Mouse (Mus musculus) adrenal gland, adult 2 months (tissue): ENCODE results near the gene Cers6. TPM values are rescaled to one million over a fixed set of nuclear protein-coding genes. Genes with fewer than 3 reads are reported as not detected.

Experiments used
- DNase-seq: peaks from one replicate; pipeline ENCODE4 v3.0.0; 2021
- long read RNA-seq: library from polyadenylated mRNA; stranded (forward); transcript quantifications from one replicate; pipeline ENCODE4 v2.0.0, GENCODE M21; 2021
- polyA plus RNA-seq: library from polyadenylated mRNA; depleted of rRNA; stranded (reverse); fragments of >200 nt; gene quantifications from 2 replicates; pipeline ENCODE4 v1.2.3, GENCODE M21; 2012; rRNA removed
- total RNA-seq, 2 experiments: library from RNA; stranded (reverse); gene quantifications; 2 replicates each; pipeline ENCODE4 v1.2.3; 2021

The Cers6 gene
- total RNA-seq = 1 to 10 TPM; 4.3 to 5.3 TPM
- polyA plus RNA-seq = 0.94 and 1.2 TPM in 2 replicates
- long read RNA-seq = 0 reads

DNA sequence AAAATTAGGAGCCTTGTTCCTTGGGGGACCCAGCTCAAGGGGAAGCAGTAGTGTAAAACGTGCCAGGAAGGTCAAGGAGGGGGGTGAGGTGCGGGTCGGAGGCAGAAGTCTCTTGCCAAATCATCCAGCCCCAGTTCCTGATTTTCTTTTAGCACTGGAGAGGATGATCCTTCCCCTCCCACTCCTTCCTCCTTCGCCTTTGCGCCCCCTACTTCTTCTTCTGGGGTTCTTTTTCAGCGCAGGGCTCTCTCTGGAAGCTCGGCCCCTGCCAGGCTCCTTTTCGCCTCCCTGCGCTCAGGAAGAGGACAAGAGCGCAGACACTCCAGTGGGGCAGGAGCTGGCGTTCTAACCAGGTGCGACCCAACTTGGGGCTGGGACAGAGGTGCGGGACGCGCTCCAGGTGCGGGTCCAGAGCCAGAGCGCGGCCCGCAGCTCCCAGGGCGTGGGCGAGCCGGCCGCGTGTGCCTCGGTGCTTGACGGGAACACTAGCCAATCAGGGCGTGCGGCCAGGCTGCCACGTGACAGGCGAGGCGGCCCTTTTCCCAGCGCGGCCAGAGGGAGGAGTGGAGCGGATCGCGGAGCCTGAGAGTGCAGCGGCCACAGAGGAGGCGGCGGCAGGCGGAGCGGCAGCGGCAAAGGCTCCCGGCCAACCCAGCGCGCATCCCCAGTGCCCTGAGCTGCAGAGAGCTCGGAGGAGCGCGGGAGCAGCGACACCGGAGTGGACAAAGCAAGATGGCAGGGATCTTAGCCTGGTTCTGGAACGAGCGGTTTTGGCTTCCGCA, at the start of gene Cers6:
Cers6 (plus strand) TSS at position 538 of the 782 bp plus-strand sequence.
- peak; percentile 99 for DNase-seq

- no peak for DNase-seq
These were observed 46.8 kb upstream of the Cers6 start for GRCm38 (mm10) chr2:68814409-68814808.

DNA sequence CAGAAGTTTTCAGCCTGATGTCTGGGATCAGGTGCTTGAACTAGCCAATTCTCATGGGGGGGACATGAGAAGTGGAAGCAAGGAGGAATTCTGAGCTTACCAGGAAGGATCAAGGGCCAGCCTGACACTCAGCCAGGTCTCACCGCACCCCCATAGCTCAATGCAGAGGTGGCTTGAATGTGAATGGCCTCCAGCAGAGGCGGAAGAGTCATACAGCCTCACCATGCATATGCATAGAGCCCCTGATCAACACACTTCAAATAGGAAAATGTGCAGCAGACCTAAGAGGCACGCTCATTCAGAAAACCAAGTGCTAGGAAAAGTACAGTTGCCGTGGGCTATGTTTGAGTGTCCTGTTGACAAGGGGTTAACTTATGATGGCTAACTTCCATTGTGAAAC, 42.2 kb upstream of the Cers6 start:
- no peak for DNase-seq

DNA sequence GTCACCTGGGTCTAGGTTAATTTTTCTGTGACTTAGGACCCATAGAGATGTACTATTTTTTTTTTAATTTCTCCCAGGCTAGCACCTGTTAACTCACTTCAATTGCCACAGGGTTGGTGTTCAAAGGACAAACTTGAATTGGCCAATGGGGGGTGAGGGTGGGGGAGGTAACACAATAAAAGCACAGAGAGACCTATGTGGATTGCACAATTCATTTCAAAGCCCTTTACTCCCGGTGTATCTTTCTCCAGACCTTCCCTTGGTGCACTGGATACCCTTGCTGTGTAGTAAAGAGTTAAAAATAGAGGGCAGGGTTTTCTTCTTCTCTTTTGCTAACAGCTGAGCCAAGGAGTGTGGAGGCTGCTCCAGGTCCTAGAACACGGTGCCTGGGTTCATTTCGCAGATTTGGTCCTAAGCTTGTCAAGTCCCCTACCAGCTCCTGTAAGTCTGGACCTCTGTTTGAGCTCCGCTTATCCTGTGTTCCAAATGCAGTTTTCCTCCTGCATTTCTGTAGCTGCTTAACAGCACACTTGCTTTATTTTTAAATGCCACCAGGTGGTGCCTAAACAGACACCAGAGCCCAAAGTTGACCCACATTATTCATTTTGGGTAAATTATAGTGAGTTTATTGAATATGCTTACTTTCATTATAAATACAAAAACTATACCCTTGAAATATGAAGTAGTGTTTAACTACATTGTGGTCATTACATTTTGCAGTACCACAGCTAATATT, 38.9 kb upstream of the Cers6 start:
- no peak for DNase-seq

GRCm38 (mm10) chr2:68825326-68826020, 35.8 kb upstream of the Cers6 start:
- DNase-seq = no peak

DNA sequence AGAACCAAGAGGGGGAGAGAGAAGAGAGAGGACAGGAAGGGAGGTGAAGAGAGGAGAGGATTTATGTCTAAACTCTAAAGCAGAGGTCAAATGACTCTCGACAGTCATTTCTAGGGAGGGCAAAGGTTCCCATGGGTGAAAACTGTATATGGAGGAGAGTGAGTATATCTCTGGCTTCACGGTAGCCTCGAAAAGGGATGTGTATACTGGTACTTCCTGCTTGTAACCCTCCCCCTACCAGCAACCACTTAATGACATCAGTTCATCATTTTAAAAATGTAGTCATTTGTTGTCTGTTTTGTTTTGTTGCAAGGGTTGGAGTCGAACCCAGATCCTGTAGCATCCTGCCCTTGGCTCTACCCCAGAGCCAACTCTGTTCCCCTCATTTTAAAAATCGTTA, 17.9 kb upstream of the Cers6 start:
- no peak for DNase-seq

GRCm38 (mm10) chr2:68844530-68844929, 16.7 kb upstream of the Cers6 start:
- DNase-seq = peak; percentile 35

DNA sequence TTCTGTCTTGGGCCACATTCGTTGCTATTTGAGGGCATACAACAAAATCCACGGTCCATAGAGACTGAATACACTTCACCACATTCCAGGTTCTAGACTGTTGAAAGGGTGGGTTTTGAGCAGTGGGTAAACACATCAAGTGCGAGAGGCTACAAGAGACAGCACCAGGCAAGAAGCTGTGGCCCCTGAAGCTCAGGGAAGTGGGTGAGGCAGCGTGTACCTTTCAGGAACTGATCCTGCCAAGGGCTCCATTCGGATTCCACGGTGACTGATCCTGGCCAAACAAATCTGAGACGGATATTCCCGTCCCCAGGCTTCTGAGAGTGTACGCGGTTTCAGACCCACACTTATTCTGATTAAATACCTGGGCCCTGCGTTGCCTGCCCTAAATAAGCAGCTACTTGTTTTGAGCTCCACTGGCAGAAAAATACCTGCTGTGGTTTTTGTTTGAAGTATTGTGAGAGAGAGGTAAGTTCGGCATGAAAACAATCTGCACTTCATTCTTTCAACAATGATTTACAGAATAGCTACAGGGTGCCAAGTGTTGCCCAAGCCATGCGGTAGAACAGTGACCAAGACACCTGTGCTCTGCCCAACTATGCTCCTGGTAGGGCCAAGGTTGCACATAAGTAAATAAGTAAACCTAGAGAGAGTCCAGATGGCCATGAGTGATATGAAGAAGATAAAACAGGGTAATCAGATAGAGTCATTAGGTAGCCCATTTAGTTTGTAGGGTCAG, 16.1 kb upstream of the Cers6 start:
- no peak for DNase-seq

- DNase-seq = peak; percentile 24
These were observed 850 bp upstream of the Cers6 start for GRCm38 (mm10) chr2:68860391-68860790.

- peak; percentile 71 for DNase-seq
These were observed 651 bp downstream of the Cers6 start for GRCm38 (mm10) chr2:68861721-68862463.

DNA sequence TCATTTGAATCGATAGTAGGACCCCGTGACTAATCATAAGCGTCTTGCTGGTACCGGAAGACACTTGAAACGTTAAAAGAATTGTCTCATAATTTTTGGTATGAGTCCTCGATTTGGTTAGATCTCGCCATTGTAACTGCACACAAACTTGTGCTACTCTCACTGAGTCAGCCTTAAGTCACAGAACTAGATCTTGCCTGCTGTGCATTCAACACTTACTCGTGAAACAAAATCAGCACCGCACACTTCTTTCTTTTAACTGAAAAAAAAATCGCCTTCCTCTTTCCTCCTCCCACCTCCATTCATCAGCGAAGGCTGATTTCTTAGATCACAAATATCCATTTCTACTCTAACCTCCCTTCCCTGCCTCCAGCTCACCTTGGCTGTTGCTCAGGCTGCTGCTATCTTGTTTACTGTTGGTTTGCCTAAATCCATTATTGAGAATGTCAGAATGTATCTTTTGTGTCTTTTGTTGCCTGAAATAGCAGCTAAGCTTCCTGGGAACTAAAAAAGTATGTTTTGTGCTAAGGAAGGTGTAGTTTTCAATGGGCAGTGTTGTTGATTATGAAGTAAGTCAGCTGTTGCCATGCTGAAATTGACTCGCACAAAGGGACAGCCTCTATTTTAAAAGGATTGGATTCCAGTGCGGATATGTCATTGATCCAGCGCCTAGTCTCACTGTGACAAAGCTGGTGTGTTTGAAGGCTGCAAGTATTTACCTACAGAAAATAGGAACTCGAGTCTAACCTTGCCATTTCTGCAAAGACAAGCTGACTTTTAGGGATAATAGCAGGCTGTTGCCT, 1.4 kb downstream of the Cers6 start:
- no peak for DNase-seq

GRCm38 (mm10) chr2:68863561-68863960, 2.3 kb downstream of the Cers6 start:
- no peak for DNase-seq

- no peak for DNase-seq
These were observed 3.1 kb downstream of the Cers6 start for GRCm38 (mm10) chr2:68864366-68864765.

GRCm38 (mm10) chr2:68867148-68867547, 5.9 kb downstream of the Cers6 start:
- DNase-seq = no peak

DNA sequence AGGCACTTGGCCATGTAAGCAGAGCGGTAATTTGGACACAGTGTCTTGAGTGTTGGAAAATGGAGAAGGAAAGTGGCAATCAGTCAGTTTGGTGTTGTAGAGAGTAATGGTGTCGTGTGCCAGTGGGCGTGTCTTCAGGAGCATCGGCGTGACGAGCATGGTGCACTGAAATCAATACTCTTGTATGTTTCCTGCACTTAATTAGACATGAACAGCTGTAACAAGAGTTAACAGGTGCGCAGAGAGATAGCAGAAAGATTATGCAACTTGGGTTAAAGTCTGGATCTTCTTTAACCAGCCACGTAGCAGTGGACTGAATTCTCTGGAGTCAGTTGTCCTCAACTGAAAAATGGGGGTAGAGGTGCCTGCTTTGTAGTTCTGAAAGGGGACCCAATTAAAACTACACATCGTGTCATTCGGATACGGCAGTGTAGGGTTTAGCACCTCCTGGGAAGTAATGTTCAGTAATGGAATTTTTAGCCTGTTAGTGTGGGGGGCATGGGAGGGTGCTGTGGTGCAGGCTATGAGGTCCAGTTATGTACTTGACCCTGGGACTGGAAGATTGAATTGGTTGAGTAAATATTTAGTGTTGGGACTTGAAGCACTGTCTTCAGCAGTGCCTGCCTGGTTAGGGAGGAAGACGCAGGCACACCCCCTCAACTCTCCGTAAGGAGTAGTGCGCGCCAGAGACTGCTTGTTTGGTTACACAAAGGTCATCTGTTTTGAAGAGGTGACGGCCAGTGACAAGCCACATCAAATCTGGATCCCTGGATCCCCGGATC, 9.9 kb downstream of the Cers6 start:
- no peak for DNase-seq

GRCm38 (mm10) chr2:68873086-68873485, 11.8 kb downstream of the Cers6 start:
- no peak for DNase-seq

GRCm38 (mm10) chr2:68873653-68874441, 12.6 kb downstream of the Cers6 start:
- DNase-seq = no peak

DNA sequence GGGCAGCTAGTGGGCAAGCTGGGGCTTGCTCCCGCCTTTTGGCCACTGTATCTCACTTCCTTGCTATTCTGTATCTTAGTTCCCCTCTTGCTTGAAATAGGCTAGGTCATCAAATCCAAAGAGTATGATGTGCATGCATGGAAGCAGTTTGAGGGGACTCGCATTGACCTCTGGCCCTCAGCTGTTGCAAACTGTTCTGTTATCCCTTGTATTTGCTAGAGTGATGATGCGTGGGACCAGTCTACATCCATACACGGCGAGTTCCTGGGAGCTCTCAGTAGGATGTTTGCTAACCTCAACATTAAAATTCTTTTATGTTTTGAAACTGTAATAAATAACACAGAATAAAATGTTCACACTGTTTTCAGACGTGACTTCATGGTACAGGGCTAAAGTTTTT, 13.3 kb downstream of the Cers6 start:
- no peak for DNase-seq
